Mouse (Mus musculus) liver, adult (tissue): ENCODE measurements around the gene Igf2bp3.

ENCODE experiments used
- GATA4 ChIP-seq: IDR thresholded peaks from 2 replicates; pipeline ENCODE4 v1.6.1; 2014; ENCODE audit warnings: mild to moderate bottlenecking, low read length; ENCODE audit not compliant: insufficient replicate concordance

The Igf2bp3 gene

DNA sequence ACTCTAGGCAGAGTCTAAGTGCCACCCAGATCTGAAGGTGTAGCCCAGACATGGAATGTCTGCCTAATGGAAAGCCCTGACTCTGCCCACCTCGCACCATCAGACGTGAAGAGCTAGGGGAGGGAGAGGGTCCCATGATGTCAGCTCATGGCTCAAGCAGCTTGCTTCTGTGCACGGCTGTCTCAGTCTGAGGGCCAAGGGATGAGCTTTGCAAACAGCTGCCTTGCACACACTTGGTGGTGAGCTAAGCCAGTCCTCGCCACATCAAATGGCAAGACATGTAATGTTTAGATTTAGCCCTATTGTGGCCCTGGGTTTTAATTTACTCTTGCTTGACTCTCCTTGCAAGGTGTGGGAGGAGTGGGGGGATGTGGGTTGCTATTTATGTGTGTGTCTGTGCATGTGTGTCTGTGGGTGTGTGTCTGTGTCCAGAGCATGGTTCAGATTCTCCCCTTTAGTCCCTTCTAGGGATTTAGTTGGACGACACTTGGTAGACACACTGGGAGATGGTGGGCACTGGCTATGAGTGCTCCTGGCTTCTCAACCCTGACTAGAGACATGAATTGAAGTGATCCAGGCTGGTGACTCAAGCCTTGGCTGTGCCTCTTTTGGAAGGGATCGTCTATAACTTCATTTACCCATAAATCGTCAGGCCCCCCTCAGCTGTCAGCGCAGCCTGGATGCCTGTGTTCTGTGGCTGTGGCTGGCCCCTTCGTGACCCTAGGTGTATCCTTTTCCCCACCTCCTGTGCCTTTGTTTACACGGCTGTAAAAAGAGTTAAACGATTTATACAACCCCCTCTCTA is 10.4 kb upstream of the Igf2bp3 start:
- TF ChIP-seq GATA4, result no peak

DNA sequence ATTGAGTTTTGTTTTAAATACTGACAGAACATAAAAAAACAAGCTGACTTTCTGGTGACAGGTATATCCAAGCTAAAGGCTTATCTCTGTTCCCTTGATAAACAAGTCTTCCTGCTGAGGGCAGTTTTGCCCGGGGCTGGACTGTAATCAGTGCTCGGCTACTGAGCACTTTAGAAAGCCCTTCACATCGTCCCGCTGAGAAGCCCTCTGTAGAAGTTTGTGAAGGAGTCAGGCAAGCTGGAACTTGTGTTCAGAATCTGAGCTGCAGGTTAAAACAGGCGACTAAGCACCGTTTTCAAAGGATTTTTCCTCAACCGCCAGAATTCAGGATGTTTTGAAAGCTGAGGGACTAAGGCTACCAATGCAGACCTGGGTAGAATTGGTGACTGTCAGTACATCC is 7.1 kb upstream of the Igf2bp3 start:
- no peak for TF ChIP-seq GATA4

DNA sequence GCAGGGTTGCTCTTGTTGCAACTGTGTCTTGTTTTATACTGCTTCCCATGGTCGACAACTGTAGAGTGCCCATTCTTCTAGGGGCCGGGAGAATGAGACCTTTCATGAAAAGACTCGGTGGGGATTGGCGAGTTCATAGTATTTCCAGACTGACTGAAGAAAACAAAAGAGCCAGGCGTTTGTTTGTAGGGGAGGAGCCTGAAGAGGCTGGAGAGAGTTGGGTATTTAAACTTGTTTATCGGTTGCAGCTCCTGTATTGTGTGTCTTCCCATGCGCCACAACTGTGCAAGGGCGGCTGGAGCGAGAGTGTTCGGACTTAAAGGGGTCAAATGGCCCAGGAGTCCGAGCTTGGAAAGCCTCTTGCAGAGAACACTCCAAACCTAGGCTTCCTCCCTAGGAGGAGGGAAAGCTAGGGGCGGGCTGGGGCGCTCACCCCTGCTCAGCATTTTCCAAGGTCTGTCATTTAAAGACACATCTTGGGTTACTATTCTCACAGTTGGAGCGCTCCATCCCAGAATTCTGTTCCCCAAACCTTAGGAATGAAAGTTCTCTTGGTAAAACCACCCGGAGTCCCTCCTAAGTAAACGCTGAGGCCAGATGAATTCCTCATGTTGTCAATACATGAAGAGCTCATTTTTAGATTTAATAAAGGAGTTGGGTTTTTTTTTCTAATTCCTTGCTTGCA is 5.3 kb upstream of the Igf2bp3 start:
- no peak for TF ChIP-seq GATA4

DNA sequence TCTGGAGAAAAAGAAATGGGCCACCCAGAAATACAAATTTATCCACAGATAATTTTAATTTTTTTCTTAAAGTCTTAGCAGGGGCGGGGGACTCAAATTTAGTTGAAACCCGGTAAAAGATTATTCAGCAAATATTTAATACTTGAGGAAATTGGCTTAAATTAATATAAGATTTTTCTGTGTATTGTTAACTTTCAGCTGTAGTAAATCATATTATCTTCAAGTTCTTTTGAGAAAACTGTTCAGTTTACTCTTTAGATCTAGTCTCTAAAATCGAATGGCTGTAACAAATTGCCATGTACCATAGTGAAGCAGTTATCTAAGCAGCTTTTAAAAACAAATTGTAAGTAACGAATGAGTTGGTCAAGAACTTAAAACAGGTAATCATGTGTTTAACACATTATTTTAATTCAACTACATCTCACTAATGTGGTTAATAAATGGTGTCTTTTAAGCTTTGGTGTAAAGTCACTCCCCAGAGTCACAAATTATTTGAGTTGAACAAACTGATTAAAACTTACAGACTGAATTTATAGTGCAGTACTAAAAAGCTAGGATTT is 4.3 kb upstream of the Igf2bp3 start:
- no peak for TF ChIP-seq GATA4

DNA sequence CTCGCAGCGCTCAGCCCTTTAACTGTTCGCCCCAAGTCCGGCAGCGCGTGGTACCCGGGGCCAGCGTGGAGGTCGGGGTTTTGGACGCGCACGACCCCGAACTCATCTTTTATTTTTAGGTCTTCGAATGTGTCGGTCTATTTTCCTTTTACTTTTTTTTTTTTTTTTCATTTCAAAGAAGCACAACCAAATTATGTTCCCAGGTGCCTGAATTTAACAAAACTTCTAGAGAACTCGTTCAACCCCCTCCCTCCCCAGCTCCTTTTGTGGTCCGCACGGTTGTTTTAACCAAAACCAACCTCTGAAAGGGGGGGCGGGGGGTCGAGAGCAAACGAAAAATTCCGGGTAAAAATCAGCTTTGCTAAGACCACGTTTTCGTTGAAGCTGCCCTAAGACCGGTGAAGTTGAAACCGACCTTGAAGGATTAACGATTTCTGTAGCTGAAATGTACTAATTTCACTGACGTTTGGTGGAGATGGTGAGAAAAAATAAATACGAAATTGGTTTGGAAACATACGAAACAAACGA is 3.6 kb upstream of the Igf2bp3 start:
- TF ChIP-seq GATA4, result no peak

DNA sequence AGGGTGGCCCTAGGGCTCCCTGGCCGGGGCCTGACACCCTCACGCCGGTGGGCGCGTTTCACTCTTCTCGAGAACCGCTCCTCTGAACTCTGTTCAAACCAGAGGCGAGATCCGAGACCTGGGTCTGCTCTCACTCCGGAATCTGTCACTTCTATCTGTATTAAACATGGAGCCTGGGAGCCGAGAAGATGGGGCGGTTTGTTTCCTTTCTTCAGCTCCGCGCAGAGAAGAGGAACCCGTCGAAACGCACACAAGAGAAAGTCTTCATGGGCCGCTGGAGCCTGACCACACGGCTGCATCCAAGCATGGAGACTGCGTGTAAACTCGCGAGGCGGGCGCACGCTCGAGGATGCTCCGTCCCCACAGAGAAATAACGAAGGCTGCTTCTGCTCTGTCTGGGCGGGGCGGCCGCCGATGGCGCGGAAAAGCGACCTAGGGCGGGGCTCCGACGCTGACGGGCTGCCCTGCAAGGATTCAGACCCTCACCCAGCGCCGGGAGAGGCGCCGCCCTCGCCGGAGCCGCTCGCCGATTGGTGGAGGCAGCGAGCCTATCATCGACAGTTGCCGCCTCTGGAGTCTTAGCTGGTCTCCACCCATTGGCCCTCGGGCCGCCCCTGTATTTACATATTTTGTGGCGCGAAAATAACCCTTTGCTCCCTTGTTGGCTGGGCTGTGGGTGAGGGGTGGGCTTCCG is 3.0 kb upstream of the Igf2bp3 start:
- no peak for TF ChIP-seq GATA4

DNA sequence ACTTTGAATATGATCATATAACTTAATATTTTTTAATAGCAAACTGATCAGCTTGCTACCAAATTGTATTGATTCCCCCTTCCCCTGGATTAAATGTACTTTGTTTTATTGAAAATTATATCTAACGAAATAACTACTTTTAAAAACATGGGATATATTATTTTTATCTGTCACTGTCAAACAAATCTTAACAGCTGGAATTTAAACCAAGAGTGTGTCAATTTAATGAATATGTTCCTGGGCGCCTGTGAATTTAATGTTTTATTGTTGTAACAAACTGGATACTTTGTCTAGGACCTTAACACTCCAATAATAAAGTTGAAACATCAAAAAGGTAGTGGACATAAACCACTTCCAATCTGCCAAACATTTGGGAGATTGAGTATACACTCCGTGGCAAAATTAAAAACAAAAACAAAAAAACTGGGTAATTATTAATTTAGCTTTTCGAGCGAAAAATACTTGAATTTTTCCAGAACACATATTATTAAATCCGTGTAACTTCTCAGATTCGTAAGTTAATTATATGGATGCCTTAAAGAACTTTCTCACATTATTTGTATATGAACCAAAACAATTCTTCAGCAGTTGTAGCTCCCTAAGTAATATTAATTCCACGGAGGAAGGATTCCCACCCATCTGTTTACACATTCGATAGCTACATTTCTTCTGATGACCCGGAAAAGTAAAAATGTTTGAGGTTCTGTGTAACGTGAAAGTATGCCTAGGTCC is 2.2 kb upstream of the Igf2bp3 start:
- TF ChIP-seq GATA4, result no peak

DNA sequence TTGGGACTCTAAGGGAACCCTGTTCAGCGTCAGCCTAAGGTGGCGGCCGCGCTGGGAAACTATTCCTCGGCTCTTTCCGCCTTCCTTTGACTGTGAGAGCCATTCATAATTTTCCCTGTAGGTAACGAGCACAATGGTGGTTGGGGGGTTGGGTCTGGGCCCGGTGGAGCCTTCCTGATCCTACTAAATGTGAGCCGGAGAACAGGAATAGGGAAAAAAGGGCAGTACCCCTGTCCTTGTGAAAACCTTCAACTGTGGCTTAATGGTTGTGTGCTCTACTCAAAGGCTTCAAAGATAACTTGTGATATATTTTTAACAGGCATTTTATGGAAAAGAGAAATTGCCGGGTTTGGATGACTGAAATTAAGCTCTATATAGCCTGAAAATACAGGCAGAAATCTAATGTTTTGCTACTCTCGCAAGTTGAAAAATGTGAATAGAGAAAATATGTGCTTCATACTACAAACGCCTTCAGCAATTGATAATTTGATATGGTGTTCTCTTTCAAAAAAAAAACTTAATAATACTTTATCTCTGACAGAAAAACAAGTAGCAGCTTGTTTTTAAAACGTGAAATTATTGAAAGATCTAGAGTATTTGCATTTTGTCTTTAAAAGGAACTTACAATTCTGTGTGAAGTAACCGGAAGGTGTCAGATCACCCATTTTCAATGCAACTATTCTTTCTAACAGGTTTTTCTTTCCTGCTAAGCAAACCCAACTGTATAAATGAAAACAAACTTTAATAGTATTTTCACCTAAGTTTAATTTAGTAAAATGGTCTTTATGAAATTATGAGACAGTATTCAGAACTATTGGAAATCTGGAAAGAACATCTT is 1.2 kb upstream of the Igf2bp3 start:
- TF ChIP-seq GATA4, result no peak

DNA sequence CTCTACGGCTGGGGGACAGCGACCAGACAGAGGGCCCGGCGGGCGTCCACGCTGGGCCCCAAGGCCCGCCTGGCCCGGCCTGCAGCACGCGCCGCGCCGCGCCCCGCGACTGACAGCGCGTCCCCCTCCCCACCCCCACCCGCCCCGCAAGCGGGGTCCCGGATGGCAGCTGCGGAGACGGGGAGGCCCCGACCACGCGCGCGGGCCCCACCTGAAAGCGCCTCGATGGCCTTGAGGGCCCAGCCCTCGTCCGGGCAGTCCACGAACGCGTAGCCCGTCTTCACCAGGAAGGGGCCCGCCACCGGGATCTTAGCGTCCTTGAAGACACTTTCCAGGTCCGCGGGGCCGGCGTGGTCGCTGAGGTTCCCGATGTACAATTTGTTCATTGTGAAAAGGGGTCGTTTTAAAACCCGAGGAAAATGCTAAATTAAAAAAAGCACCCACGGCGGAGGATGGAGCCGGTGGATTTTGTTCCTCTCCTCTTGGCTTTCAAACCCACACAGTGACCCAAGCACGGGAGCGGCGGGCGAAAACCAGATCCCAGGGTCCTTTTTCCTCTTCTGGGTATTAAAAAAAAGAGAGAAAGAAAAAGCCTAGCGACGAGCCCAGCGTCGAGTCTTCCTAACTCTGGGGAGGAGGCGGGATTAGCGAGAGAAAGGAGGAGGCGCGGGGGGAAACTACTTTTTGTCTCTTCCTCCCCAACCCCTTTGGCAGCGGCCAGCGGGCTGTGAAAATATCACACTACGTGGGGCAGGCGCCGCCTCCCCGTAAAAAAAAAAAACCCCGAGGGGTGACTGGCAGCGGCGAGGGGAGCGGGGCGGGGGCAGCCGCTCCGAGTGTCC is 450 bp downstream of the Igf2bp3 start:
- TF ChIP-seq GATA4, result no peak

DNA sequence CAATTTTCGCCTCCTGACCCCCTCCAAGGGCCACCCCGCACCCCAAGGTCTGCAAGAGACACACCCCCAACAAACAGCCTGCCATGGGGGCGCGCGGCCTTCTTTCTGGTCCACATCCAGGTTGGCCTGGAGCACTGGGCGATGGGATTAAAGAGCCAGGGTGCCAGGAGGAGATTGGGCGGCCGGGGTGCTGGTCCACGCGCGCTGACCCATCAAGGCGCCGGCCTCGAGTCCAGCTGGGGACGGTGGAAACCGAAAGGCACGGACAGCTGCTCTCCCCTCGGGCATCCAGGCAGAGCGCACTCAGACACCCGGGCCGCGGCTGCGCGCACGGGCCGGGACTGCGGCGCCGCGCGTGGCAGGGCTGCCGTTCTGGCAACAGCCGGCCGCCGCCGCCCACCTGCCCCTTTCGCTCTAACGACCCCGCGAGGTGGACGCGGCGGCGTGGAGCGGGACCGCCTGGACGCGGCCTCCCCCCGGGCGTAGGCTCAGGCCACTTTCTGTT is 1.1 kb downstream of the Igf2bp3 start:
- TF ChIP-seq GATA4, result no peak

DNA sequence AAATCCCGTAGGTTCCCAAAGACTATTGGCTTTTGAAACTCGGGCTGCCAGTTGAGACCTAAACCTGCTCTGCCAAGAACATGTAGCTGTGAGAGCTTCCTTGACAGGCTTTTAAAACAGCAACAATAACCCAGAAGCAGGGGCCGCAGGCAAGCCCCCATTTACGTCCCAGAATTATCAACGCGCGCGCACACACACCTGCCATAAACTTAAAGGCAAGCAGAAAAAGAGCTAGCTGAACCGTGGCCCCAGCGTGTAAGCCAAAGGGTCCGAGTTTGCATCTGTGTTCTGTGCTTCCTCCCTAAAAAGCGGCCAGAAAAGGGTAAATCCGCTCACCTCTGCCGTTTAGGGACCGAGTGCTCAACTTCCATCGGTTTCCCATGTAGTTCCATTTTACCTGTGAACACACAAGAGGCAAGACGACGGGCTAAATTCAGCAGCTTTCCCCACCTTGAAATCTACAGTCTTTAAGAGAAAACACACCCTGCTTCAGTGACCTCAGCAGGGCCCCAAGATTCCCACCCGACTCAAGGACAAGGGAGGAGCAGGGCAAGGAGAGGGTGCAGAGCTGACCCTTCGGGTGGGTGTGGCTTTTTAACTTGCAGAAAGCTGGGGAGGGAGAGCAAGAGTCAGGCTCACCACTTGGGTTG is 1.7 kb downstream of the Igf2bp3 start:
- TF ChIP-seq GATA4, result no peak

DNA sequence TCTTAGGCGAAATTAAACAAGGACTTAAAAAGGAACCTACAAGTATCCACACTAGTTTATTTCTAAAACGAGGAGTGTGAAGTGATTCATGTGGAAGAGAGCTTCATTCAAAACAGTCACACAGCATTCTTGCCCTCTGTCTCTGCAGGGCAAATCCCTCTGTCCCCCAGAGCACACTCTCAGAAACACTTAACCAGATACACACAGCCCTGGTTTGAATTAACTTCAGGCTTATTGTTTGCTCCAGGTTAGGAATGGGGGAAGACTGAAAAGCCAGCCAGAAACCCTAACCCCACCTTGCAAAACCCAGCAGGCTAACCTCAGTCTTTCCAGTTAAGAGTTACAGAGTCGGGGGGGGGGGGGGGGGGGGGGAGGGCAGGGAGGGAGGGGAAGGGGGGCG is 2.6 kb downstream of the Igf2bp3 start:
- no peak for TF ChIP-seq GATA4

DNA sequence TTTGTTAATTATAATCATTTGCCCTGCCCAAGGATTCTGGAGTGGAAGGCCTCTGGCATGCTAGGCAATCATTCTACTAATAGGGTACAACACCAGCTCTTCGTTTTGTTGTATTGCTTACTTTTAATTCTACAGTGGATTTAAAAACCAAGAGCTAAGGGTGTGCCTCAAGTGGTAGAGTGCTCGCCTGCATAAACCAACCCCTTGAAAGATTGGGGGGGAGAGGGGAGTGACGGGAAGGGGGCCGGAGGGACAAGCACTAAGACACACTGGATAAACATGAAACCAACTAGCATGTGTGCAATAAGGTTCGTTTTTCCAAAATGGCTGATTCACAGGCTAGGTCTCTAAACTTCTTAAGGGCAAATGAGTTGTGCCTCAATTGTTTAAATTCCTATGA is 3.2 kb downstream of the Igf2bp3 start:
- TF ChIP-seq GATA4, result no peak
